Mouse (Mus musculus) left cerebral cortex, postnatal 4 days (tissue): ENCODE results near the gene Dnase1. TPM values are rescaled to one million over a fixed set of nuclear protein-coding genes. Genes with fewer than 3 reads are reported as not detected.
A peak's percentile ranks its signal among the peaks of the same experiment; 100 is the strongest.
"Not testable (repeated sequence)": the region's sequence is repeated elsewhere in the genome, so short reads cannot be mapped to it uniquely, and the experiment has no call there.

Experiments used
- DNase-seq: peaks from one replicate; pipeline ENCODE4 v3.0.0-alpha.2; 2022
- intact Hi-C: fragments of 180-260 bp; cut with DNase I; formaldehyde crosslinking; loops from one replicate; pipeline ENCODE4 v1.15.1; 2025
- total RNA-seq, 2 experiments: library from RNA; stranded (reverse); gene quantifications; 2 replicates each; pipeline ENCODE4 v1.2.3; 2021

The Dnase1 gene
- not detected for total RNA-seq

- intact Hi-C loops, result no loop called here
- no peak for DNase-seq
Observed at GRCm38 (mm10) chr16:4036807-4037206, at the start of gene Dnase1. Gene Dnase1 (plus strand): TSS chr16:4036942.

DNA sequence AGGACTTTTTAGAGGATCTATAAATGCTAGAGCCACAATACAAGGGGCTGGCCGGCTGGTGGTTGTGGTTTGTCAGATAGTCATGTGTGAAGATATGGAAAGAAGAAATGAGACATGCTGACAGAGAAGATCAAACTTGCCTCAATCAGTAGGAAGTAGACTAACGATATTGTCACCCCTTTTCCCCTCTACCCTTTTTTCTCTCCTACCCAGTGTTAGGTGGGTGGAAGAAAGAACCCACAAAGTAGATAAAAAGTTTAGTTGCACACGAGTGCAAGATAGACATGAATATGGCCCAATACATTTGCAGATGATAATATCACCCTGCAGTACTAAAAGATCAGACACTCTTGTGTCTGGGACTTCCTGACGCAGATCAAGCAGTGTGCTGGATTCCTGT, 48.3 kb upstream of the Dnase1 start:
- intact Hi-C loops, result no loop called here
- no peak for DNase-seq

- peak; percentile 96 for DNase-seq
- intact Hi-C loops, result no loop called here
Observed at GRCm38 (mm10) chr16:4003489-4004398, 33.0 kb upstream of the Dnase1 start, which contains the start of gene Slx4. Gene Slx4 (minus strand): TSS chr16:4003770.

GRCm38 (mm10) chr16:4012882-4013570, 23.7 kb upstream of the Dnase1 start:
- intact Hi-C loops, result no loop called here
- DNase-seq, result no peak

- DNase-seq, result no peak
- intact Hi-C loops, result no loop called here
Observed at GRCm38 (mm10) chr16:4014040-4014668, 22.6 kb upstream of the Dnase1 start.

DNA sequence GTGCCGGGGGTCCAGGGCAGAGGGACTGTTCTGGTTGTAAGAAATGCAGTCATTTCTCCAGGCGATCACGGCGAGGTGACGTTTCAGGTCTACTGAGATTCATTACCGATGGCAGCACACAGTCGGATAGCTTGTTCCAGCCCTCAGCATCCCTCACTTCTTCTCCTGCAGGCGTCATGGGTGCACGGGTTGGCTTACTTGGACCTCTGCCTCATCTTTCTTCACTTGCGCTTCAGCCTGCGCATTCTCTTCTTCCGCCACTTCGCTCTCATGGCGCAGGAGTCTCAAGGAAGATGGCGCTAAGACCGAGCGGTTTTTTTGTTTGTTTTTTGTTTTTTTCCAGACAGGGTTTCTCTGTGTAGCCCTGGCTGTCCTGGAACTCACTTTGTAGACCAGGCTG, 20.0 kb upstream of the Dnase1 start:
- DNase-seq, intact Hi-C loops: not testable (repeated sequence)

DNA sequence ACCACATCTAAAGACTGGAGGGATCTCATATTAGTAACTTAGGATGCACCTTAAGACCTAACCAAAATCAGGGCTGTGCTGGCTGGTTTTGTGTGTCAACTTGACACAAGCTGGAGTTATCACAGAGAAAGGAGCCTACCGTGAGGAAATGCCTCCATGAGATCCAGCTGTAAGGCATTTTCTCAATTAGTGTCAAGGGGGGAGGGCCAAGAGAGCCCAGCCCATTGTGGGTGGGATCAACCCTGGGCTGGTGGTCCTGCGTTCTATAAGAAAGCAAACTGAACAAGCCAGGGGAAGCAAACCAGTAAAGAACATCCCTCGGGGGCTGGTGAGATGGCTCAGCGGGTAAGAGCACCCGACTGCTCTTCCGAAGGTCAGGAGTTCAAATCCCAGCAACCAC, 19.3 kb upstream of the Dnase1 start:
- intact Hi-C loops, DNase-seq: not testable (repeated sequence)

DNA sequence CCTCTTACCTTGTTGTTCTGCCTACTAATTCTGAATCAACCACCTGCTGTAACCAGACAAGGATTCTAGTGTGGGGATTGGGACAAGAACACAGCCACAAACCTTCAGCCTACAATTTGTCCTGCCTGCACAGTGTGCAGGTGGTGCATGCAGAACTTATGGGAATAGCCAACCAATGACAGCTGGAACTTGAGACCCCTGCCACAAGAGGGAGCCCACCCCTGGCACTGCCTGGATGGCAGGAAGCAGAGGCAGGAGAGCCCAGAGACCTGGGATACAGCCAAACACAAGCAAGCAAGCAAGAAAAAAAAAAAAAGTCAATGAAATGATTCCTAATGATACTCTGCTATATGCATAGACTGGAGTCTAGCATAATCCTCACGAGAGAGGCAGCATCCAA, 15.5 kb upstream of the Dnase1 start:
- intact Hi-C loops, result no loop called here
- no peak for DNase-seq

- DNase-seq, result no peak
- intact Hi-C loops, result no loop called here
Observed at GRCm38 (mm10) chr16:4022719-4023118, 14.0 kb upstream of the Dnase1 start.

GRCm38 (mm10) chr16:4026672-4027071, 10.1 kb upstream of the Dnase1 start:
- intact Hi-C loops, result no loop called here

DNA sequence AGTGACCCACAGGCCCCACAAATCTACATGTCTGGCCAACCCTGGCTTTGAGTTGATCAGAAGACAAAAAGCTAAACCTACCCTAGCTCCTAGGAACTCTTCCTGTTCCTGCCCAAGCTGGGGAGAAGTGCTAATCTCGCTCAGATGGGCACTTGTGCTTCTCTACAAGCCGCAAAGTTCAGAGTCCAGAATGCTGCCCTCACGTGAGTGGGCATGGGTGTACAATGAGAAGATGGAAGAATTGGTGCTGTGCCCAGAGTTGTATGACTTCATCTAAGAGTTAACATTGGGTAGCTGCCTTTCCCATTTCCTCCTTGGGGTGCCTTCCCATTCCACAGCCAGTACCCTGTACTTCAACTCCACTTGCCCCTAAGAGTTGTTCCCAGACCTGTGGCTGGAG, 9.5 kb upstream of the Dnase1 start:
- no peak for DNase-seq
- intact Hi-C loops, result no loop called here

More at GRCm38 (mm10) chr16:4026672-4027071, 10.1 kb upstream of the Dnase1 start:
- DNase-seq, result no peak

DNA sequence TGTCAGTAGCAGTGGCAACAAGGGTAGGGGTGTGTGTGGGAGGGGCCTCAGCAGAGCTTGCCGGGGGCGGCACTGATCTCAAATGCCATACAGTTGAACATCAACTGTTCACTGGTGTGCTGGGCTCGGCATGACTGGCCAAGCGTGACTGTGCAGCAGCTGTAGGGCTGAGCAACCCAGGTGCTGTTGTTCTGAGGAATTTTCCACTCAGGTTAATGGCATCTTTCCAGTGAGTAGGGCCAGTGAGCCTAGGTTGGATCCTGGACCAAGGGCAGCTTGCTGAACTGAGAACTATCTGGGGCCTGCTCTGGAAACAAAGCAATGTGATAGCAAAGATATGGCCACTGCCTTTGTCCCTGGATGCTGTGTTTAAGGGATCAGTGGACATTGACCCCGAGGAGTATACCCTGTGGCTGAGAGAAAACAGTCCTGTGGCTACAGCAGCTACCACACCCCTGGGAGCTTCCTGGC, 7.3 kb upstream of the Dnase1 start:
- no peak for DNase-seq
- intact Hi-C loops, result no loop called here

GRCm38 (mm10) chr16:4030501-4030900, 6.2 kb upstream of the Dnase1 start:
- DNase-seq, result no peak
- intact Hi-C loops, result no loop called here

- intact Hi-C loops, result no loop called here
- DNase-seq, result no peak
Observed at GRCm38 (mm10) chr16:4031441-4032274, 5.1 kb upstream of the Dnase1 start.

- no peak for DNase-seq
- intact Hi-C loops, result no loop called here
Observed at GRCm38 (mm10) chr16:4032341-4032748, 4.4 kb upstream of the Dnase1 start.

DNA sequence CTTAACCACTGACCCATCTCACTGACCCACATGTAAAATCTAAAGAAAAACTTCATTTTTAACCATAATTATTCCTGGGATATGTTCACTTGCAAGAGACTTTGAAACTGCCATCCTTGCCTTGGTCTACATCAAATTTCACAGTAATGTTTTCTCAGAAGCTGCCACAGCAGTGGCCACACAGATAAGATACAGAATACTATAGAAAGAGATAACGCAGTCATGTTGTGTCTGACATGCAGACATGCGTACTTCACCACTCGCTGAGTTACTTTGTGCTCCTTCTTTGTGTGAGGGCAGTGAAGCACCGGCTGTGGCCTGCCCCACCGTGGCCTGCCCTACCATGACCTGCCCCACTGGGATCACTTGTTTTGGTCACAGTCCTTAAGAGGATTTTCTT, 2.8 kb upstream of the Dnase1 start:
- no peak for DNase-seq
- intact Hi-C loops, result no loop called here

DNA sequence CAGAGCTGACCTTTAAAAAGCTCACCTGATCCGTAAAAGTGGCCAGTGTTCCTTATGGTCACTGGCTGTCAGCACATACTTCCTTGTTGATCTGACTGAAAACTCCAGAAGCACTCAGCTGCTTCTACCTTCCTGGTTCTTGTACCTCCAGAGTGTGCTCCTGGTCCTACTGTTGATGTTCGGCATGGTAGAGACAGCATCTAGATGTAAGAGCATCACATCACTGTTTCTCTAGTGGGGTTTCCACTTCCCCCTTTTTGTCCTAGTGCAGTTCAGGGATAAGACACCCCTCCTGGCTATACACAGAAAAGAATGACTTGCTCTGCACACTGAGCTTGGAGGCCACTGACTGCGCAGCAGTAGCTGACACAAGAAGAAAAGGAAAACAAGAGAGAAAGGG, 2.3 kb upstream of the Dnase1 start:
- no peak for DNase-seq
- intact Hi-C loops, result no loop called here

- intact Hi-C loops, result no loop called here
- no peak for DNase-seq
Observed at GRCm38 (mm10) chr16:4035575-4035974, 1.2 kb upstream of the Dnase1 start.

GRCm38 (mm10) chr16:4037690-4038089, 948 bp downstream of the Dnase1 start:
- intact Hi-C loops, result no loop called here
- no peak for DNase-seq

- intact Hi-C loops, result no loop called here
- DNase-seq, result no peak
Observed at GRCm38 (mm10) chr16:4040206-4040605, 3.5 kb downstream of the Dnase1 start.
